Mouse (Mus musculus) ES-E14 (cell line): ENCODE measurements around the gene BC055324.

Source experiments
- HCFC1 ChIP-seq: IDR thresholded peaks from 2 replicates; pipeline ENCODE4 v1.6.1; 2012; ENCODE audit warnings: low read length, inconsistent platforms, borderline replicate concordance; ENCODE audit not compliant: insufficient read depth
- ZC3H11A ChIP-seq: IDR thresholded peaks from 2 replicates; pipeline ENCODE4 v1.6.1; 2012; ENCODE audit warnings: low read depth, mild to moderate bottlenecking, inconsistent platforms, low read length, borderline replicate concordance

DNA sequence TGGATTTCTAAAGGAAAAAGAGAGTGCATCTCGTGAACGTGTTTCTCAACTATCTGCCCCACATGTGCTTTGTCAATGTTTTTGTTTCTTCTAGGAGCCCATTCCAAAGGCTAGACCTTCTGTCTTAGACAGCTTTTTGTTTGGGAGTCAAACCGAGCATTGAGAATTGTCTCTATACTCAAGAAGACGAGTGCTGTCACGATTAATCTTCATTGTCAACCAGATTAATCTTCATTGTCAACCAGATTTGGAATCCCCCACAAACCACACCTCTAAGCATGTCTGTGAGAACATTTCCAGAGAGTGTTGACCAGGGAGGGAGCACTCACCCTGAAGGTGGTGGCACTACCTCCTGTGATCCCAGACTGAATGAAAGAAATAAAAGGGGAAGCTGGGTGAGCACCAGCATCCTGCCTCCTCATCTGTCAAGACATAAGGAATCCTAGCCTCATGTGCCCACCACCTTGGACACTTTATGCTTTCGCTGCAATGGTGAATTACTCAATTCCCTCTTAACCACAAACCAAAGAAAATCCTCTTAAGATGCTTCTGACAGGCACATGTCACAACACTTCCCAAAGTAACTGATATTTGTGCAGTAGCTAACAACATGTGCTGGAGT, 7.3 kb upstream of the BC055324 start:
- TF ChIP-seq HCFC1 (no peak), ZC3H11A (no peak)
